Mouse (Mus musculus) 416B (cell line): ENCODE results near the gene Slc37a1.
"Not testable (repeated sequence)": the region's sequence is repeated elsewhere in the genome, so short reads cannot be mapped to it uniquely, and the experiment has no call there.

Source experiments
- DNase-seq: peaks from one replicate; pipeline ENCODE4 v3.0.0; 2011; ENCODE audit warnings: low read depth

The Slc37a1 gene

GRCm38 (mm10) chr17:31268016-31268415, 18.6 kb upstream of the Slc37a1 start:
- no peak for DNase-seq

GRCm38 (mm10) chr17:31269761-31270160, 16.8 kb upstream of the Slc37a1 start:
- DNase-seq, result no peak

DNA sequence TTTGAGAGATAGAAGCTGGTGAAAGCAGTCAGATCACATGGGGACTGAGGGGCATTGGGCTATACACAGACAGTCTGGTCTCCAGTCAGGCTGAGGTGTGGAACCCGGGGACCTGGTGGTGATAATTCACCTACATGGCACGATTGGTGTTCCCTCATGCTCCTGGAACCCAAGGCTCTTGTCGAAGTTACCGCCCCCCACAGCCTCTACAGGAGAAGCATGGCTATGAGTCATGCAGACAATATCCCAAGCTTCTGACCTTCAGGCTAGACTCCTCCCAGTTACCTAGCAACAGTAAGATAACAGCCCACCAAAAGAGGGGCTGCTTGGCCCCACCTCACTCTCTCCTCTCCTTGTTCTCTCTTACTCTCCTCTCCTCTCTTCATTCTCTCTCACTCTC, 16.3 kb upstream of the Slc37a1 start:
- DNase-seq, result no peak

DNA sequence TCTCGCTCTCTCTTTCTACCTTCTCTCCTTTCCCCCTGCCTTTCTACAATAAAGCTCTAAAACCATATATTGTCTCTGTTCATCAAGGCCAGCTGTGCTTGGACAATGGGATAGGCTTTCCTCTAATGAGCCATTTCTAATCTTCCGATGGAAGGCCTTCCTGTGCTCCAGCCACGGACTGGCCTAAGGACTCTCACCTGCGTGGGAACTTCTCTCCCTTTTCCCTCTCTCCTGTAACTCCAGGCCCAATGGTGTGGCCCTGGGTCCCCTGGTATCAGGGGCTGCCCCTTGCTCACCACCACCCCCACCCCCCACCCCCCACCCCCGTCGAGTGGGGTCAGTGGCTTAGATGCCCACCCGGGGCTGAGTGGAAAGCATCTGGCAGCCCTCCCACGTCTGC, 15.9 kb upstream of the Slc37a1 start:
- DNase-seq, result not testable (repeated sequence)

DNA sequence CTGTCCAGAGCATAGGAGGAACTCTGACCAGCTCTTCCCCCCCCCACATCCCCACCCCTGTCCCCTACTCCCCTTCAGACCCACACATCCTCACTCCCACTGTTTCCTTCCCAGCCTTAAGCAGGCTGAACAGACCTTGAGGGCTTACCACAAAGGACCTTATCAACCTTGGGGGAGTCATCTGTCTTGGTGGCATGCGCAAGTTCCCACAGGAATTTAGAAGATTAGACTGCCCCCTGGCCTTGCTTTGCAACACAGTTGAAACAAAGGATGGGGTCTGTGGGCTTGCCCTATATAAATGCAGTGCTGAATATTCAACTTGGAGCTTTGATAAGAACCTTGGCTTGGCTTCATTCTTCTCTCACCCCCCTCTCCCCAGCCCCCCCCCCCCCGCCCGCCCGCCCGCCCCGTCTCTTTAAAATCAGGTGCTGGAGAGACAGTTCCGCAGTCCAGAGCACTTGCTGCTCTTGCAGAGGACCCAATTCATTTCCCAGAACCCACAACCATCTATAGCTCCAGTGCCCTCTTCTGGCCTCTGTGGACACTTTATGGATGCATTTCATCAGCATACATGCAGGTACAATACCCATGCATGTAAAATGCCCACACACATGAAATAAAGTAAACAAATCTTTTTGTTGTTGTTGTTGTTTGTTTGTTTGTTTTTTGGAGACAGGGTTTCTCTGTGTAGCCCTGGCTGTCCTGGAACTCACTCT, 15.3 kb upstream of the Slc37a1 start:
- peak; percentile 45 for DNase-seq

DNA sequence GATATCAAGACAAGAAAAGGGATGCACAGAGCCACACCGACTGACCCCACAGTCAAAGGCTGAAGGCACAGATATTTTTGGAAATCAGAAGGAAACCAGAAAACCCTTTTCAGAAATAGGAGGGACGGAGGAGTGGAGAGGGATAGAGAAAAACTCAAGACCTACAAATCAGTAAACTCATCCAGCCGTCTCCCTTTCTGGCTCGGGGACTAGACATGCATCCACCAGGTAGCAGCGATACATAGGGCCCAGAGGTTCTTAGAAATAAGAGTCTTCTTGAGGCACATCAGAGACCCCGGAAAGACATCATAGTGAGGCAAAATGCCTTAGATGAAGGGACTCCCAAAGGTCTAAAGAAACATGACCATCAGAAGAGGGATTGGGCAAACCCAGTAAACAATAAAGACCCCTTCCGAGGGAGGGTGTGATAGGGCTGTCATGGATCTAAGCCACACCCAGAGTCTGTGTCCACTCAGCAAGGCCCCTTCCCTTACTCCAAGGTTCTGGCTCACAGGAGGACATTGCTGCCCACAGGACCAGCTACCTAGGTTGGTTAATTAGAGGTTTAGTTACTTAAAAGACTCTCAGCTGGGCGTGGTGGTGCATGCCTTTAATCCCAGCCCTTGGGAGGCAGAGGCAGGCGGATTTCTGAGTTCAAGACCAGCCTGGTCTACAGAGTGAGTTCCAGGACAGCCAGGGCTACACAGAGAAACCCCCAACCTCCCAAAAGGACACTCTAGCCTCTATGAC, 14.0 kb upstream of the Slc37a1 start:
- DNase-seq, result no peak

GRCm38 (mm10) chr17:31273631-31274030, 13.0 kb upstream of the Slc37a1 start:
- DNase-seq, result no peak

DNA sequence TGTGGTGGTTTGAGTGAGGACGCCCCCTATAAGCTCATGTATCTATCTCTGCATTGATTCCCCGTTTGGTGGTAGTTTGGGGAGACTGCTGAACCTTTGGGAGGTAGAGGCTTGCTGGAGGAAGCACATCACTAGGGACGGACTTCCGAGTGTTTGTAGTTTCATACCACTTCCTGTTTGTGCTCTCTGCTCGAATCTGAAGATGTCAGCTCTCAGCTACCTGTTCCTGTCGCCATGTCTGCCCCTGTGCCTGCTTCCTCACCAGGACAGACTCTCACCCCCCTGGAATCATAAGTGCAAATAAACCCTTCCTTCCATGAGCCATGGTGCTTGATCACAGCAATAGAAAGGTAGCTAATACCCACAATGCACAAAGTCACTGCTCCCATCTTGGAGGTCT, 11.4 kb upstream of the Slc37a1 start:
- DNase-seq, result no peak

- no peak for DNase-seq
Observed at GRCm38 (mm10) chr17:31276207-31276921, 10.2 kb upstream of the Slc37a1 start.

GRCm38 (mm10) chr17:31276922-31277918, 9.4 kb upstream of the Slc37a1 start, which contains the start of gene Rsph1:
Rsph1 (minus strand) TSS chr17:31277383.
- no peak for DNase-seq

GRCm38 (mm10) chr17:31277931-31278330, 8.7 kb upstream of the Slc37a1 start:
- DNase-seq, result no peak

DNA sequence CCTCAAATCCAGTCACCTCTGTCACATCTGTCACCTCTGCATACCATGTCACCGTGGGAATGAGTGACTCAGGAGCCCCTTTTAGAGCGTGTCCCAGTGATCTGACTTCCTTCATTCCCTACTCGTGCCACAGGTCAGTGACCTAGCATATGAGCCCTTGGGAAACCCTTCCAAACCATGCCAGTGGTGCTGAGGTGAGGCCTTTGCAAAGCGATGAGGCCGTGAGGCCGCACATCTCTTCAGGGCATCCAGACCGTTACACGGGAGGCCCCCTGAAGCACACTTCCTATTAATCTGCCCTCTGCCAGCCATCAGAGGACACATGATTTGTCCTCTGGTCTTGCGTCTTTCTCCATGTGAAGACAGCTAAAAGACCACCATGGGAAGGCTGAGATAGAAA, 7.1 kb upstream of the Slc37a1 start:
- DNase-seq, result no peak

DNA sequence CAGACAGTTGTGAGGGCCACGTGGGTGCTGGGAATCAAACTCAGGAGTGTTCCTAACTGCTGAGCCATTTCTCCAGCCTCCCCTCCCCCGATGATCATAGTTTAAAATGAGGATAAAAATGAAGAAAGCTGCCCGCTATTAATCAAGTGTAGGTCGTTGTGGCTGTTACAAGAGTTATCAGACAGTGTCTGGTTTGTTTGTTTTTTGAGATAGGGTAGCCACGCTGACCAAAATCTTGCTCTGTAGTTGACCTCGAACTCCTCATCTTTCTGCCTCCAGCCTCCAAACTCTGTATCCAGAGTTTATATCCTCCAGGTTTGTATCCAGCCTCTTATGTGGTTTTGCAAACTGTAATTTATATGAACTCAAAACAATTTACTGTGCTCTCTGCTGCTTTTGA, 6.3 kb upstream of the Slc37a1 start:
- peak; percentile 39 for DNase-seq

- DNase-seq, result peak; percentile 61
Observed at GRCm38 (mm10) chr17:31281830-31282686, 4.5 kb upstream of the Slc37a1 start.

GRCm38 (mm10) chr17:31282687-31283053, 3.9 kb upstream of the Slc37a1 start:
- no peak for DNase-seq

- DNase-seq, result no peak
Observed at GRCm38 (mm10) chr17:31285867-31286266, 725 bp upstream of the Slc37a1 start.

DNA sequence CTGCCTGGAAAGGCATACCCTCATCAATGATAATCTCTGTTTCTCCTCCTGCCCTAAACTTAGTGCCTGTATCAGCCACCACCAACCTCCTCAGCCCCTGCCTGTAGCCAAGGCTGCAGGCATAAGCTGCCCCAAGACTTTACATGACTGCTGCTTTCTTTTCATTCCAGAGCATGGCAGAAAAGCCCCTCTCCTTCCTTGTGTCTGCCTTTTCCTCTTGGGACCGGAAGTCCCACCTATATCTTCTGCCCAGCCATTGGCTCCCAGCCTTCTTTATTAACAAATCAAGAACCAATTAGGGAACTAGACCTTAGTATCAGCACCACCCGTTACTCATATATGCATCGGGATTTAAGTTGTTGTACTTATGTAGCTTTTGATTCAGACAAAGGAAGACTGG, 624 bp downstream of the Slc37a1 start:
- DNase-seq, result peak; percentile 45

DNA sequence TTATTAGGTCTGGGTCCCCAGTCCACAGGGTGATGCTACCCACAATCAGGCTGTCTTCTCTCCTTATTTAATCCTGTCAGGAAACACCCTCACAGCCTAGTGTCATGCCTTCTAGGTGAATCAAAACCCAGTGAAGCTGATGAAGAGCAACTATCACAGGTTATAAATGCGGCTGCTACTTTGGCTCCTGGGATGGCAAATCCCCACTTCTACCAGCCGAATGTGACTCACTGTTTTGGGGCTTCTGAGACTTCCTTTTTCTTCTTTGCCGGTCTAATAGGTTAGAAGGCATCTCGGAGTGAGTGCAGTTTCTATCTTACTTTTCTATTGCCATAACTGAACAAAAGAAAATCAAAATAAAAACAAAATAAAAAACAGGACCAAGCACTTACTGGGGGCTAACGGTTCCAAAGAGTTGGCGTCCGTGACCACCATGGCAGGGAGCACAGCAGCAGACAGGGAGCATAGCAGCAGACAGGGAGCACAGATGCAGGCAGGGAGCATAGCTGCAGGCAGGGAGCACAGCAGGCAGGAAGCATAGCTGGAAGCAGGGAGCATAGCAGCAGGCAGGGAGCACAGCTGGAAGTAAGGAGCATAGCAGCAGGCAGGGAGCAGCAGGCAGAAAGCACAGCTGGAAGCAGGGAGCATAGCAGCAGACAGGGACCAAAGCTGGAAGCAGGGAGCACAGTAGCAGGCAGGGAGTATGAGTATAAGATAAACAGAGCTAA, 2.6 kb downstream of the Slc37a1 start:
- peak; percentile 60 for DNase-seq

DNA sequence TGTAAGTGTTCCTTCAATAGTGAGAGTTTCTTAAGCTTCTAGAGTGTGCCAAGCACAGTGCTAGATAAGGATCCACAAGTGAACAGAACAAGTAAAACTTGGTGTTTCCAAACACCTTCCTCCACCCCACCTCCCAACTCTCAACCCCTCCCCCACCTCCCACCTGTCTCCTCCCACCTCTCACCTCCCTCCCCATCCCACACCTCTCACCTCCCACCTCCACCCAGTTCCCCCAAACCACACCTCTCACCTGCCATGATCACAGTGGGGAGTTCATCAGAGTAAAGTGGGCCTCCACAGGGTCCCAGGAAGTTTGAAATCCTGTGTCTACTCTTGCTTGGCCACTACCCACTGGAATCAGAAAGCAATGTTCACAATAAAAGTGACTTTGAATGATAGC, 3.7 kb downstream of the Slc37a1 start:
- no peak for DNase-seq

GRCm38 (mm10) chr17:31290859-31291258, 4.3 kb downstream of the Slc37a1 start:
- DNase-seq, result peak; percentile 84
